Mouse (Mus musculus): ENCODE data around the gene Meis2. TPM values are rescaled to one million over a fixed set of nuclear protein-coding genes. Genes with fewer than 3 reads are reported as not detected.
A peak's percentile ranks its signal among the peaks of the same experiment; 100 is the strongest.

Meis2 gene
- polyA plus RNA-seq, 1 experiment from 2014 or later = 52.8 TPM

GRCm38 (mm10) chr2:115962113-115962512 lies 103.5 kb downstream of the Meis2 start:
- no peaks in the 10 kb centered on the region for H3K27me3 ChIP-seq (ENCODE audit: insufficient read depth, low read length)
- no peak overlapping the region for H3K27ac ChIP-seq
- no peaks in the 10 kb centered on the region for H3K4me1 ChIP-seq (replicated peaks; ENCODE audit: insufficient read depth, low read length)
- H3K4me2 ChIP-seq (ENCODE audit: low read length) = no peak overlapping the region
- 80% methylated on average over 2 of the region's 2 CpGs for WGBS
- ATAC-seq (replicated peaks; ENCODE audit: low FRiP score, low read depth) (no peak), DNase-seq (ENCODE audit: low spot score) (no peak)
- TF ChIP-seq CTCF (IDR thresholded peaks at IDR 0.05; ENCODE audit: low read depth) = peak; percentile 43; the same call in 1 of the 2 replicates
- H3K36me3 ChIP-seq (ENCODE audit: insufficient read depth, low read length) = no peaks in the 10 kb centered on the region
- no peak overlapping the region for H3K4me3 ChIP-seq (replicated peaks; ENCODE audit: low read depth, low read length)
- no peak overlapping the region for H3K9ac ChIP-seq (ENCODE audit: low read depth, low read length)
- no peaks in the 10 kb centered on the region for H3K9me3 ChIP-seq (replicated peaks; ENCODE audit: low read length)

- Histone ChIP-seq H3K4me1 (replicated peaks; ENCODE audit: insufficient read depth, low read length) (no peaks in the 10 kb centered on the region), H3K27ac (no peak overlapping the region), H3K9me3 (replicated peaks; ENCODE audit: low read length) (no peaks in the 10 kb centered on the region), H3K36me3 (ENCODE audit: insufficient read depth, low read length) (no peaks in the 10 kb centered on the region), H3K4me2 (ENCODE audit: low read length) (no peak overlapping the region), H3K27me3 (ENCODE audit: insufficient read depth, low read length) (no peaks in the 10 kb centered on the region), H3K9ac (ENCODE audit: low read depth, low read length) (no peak overlapping the region), H3K4me3 (replicated peaks; ENCODE audit: low read depth, low read length) (no peak overlapping the region)
- DNase-seq (ENCODE audit: low spot score) (no peak), ATAC-seq (replicated peaks; ENCODE audit: low FRiP score, low read depth) (no peak)
- TF ChIP-seq CTCF (IDR thresholded peaks at IDR 0.05; ENCODE audit: low read depth) = no peak
- 88% methylated on average over 7 of the region's 7 CpGs for WGBS
These were observed 105.0 kb downstream of the Meis2 start for GRCm38 (mm10) chr2:115960615-115961014.

GRCm38 (mm10) chr2:115956786-115957185 lies 108.9 kb downstream of the Meis2 start:
- Histone ChIP-seq H3K4me1 (replicated peaks; ENCODE audit: insufficient read depth, low read length) (no peaks in the 10 kb centered on the region), H3K4me2 (ENCODE audit: low read length) (no peak overlapping the region), H3K36me3 (ENCODE audit: insufficient read depth, low read length) (peaks cover under 1% of the 10 kb centered on the region; the same call in 1 of the 2 replicates), H3K27me3 (ENCODE audit: insufficient read depth, low read length) (no peaks in the 10 kb centered on the region), H3K9me3 (replicated peaks; ENCODE audit: low read length) (no peaks in the 10 kb centered on the region), H3K27ac (no peak overlapping the region), H3K9ac (ENCODE audit: low read depth, low read length) (no peak overlapping the region), H3K4me3 (replicated peaks; ENCODE audit: low read depth, low read length) (no peak overlapping the region)
- WGBS = 81% methylated on average over 2 of the region's 2 CpGs
- ATAC-seq (replicated peaks; ENCODE audit: low FRiP score, low read depth) = no peak
- TF ChIP-seq CTCF (IDR thresholded peaks at IDR 0.05; ENCODE audit: low read depth) = no peak
- DNase-seq (ENCODE audit: low spot score) = no peak

GRCm38 (mm10) chr2:115950645-115951044 lies 115.0 kb downstream of the Meis2 start:
- no peaks in the 10 kb centered on the region for H3K9me3 ChIP-seq (replicated peaks; ENCODE audit: low read length)
- H3K9ac ChIP-seq (ENCODE audit: low read depth, low read length) = no peak overlapping the region
- H3K27me3 ChIP-seq (ENCODE audit: insufficient read depth, low read length) = no peaks in the 10 kb centered on the region
- TF ChIP-seq CTCF (IDR thresholded peaks at IDR 0.05; ENCODE audit: low read depth) = no peak
- H3K4me2 ChIP-seq (ENCODE audit: low read length) = no peak overlapping the region
- H3K4me3 ChIP-seq (replicated peaks; ENCODE audit: low read depth, low read length) = no peak overlapping the region
- no peaks in the 10 kb centered on the region for H3K4me1 ChIP-seq (replicated peaks; ENCODE audit: insufficient read depth, low read length)
- ATAC-seq (replicated peaks; ENCODE audit: low FRiP score, low read depth) = no peak
- H3K36me3 ChIP-seq (ENCODE audit: insufficient read depth, low read length) = peaks cover 11% of the 10 kb centered on the region; the same call in 1 of the 2 replicates
- no peak overlapping the region for H3K27ac ChIP-seq
- DNase-seq (ENCODE audit: low spot score) = no peak
- 55% methylated on average over 3 of the region's 3 CpGs for WGBS

- H3K9me3 ChIP-seq (replicated peaks; ENCODE audit: low read length) = no peaks in the 10 kb centered on the region
- DNase-seq (ENCODE audit: low spot score) (no peak), ATAC-seq (replicated peaks; ENCODE audit: low FRiP score, low read depth) (no peak)
- H3K4me1 ChIP-seq (replicated peaks; ENCODE audit: insufficient read depth, low read length) = no peaks in the 10 kb centered on the region
- H3K4me3 ChIP-seq (replicated peaks; ENCODE audit: low read depth, low read length) = no peak overlapping the region
- WGBS = 90% methylated on average over 7 of the region's 7 CpGs
- no peak overlapping the region for H3K27ac ChIP-seq
- no peak overlapping the region for H3K4me2 ChIP-seq (ENCODE audit: low read length)
- no peaks in the 10 kb centered on the region for H3K27me3 ChIP-seq (ENCODE audit: insufficient read depth, low read length)
- no peak overlapping the region for H3K9ac ChIP-seq (ENCODE audit: low read depth, low read length)
- H3K36me3 ChIP-seq (ENCODE audit: insufficient read depth, low read length) = peaks cover 13% of the 10 kb centered on the region; the same call in 1 of the 2 replicates
- TF ChIP-seq CTCF (IDR thresholded peaks at IDR 0.05; ENCODE audit: low read depth) = no peak
These were observed 116.8 kb downstream of the Meis2 start for GRCm38 (mm10) chr2:115948630-115949426.

- ATAC-seq (replicated peaks; ENCODE audit: low FRiP score, low read depth) = no peak
- Histone ChIP-seq H3K4me3 (replicated peaks; ENCODE audit: low read depth, low read length) (no peak overlapping the region), H3K36me3 (ENCODE audit: insufficient read depth, low read length) (peaks cover 13% of the 10 kb centered on the region; the same call in 1 of the 2 replicates), H3K4me1 (replicated peaks; ENCODE audit: insufficient read depth, low read length) (no peaks in the 10 kb centered on the region), H3K27me3 (ENCODE audit: insufficient read depth, low read length) (no peaks in the 10 kb centered on the region), H3K27ac (no peak overlapping the region), H3K9ac (ENCODE audit: low read depth, low read length) (no peak overlapping the region), H3K9me3 (replicated peaks; ENCODE audit: low read length) (no peaks in the 10 kb centered on the region), H3K4me2 (ENCODE audit: low read length) (no peak overlapping the region)
- TF ChIP-seq CTCF (IDR thresholded peaks at IDR 0.05; ENCODE audit: low read depth) = no peak
- no peak for DNase-seq (ENCODE audit: low spot score)
- WGBS = 22% methylated on average over 7 of the region's 7 CpGs
These were observed 117.9 kb downstream of the Meis2 start for GRCm38 (mm10) chr2:115947714-115948226.

All from kidney, postnatal 0 days (tissue).